Mouse (Mus musculus) small intestine, adult 2 months (tissue): ENCODE results near the gene Hydin.

Experiments
- CTCF ChIP-seq: fragments of 200-500 bp; IDR thresholded peaks from 2 replicates; pipeline ENCODE4 v1.5.1; 2012; ENCODE audit warnings: low read depth, mild to moderate bottlenecking, control low read depth, inconsistent platforms, low read length, moderate library complexity, mixed read lengths; ENCODE audit not compliant: insufficient replicate concordance, insufficient read length; ENCODE audit errors: extremely low read depth
- POLR2A ChIP-seq: fragments of 200-500 bp; IDR thresholded peaks from 2 replicates; pipeline ENCODE4 v1.6.1; 2012; ENCODE audit warnings: low read depth, mild to moderate bottlenecking, control low read depth, inconsistent platforms, low read length, moderate library complexity

GRCm38 (mm10) chr8:110522985-110523384 lies 256.2 kb downstream of the Hydin start:
- TF ChIP-seq POLR2A (no peak), CTCF (no peak)
